ENCODE assay signal across 23 mouse cellular contexts in genomic region chr2:166020026-166020425, GRCm38 (mm10). TPM values are rescaled to one million over a fixed set of nuclear protein-coding genes. Genes with fewer than 3 reads are reported as not detected.
DNase-seq lines count a peak whose midpoint lies in the region; ATAC-seq and TF ChIP-seq lines count a peak whose summit lies in the region.
"Had no signal": no experiment of that assay in that cellular context is flagged by ENCODE, and none has a peak within 500 bp of the region (broad histone marks: within the 10 kb centered on the region; RNA-seq: fewer than 3 reads in every experiment).

No protein-coding gene starts in this region.

- no peak for DNase-seq in midbrain, embryonic 11.5 days (ENCODE audit: low spot score, missing footprints)
- DNase-seq in neural tube, embryonic 10.5 days (ENCODE audit: extremely low spot score, low spot score) = no peak
- no peak for DNase-seq in heart, postnatal 25 days (ENCODE audit: low spot score)
- DNase-seq: adrenal gland, adult 8-10 months; adrenal gland, postnatal 25 days; B cell, adult 2 months; cerebellum, adult 11-12 months; cerebellum, adult 8-10 months; cerebellum, postnatal 10 days; cerebellum, postnatal 36 days; gastrocnemius, postnatal 10 days; gastrocnemius, postnatal 36 days; heart, postnatal 36 days had no signal

- peaks cover 39% of the 10 kb centered on the region for H3K4me1 ChIP-seq in midbrain, embryonic 13.5 days (replicated peaks)
- peaks cover 23% of the 10 kb centered on the region for H3K4me1 ChIP-seq in midbrain, embryonic 11.5 days (ENCODE audit: control insufficient read depth, insufficient read depth, low read length)
- H3K4me1 ChIP-seq in neural tube, embryonic 15.5 days = peaks cover 23% of the 10 kb centered on the region
- H3K4me1 ChIP-seq in olfactory bulb, adult 2 months (ENCODE audit: control insufficient read depth, insufficient read depth, low read length) = peaks cover 5% of the 10 kb centered on the region

- peak overlapping the region; percentile 91; the same call in 1 of the 2 replicates for H3K27ac ChIP-seq in midbrain, embryonic 13.5 days
- no peak overlapping the region for H3K27ac ChIP-seq in midbrain, embryonic 11.5 days (ENCODE audit: low read depth, low read length)
- 0 out of 2 replicates have a peak overlapping the region, but pooled peaks have one; percentile 28 for H3K27ac ChIP-seq in neural tube, embryonic 15.5 days (replicated peaks)
- H3K27ac ChIP-seq in olfactory bulb, adult 2 months (ENCODE audit: insufficient read depth, low read depth, low read length) = peak overlapping the region; percentile 61; the same call in 1 of the 2 replicates

- H3K9me3 ChIP-seq in midbrain, embryonic 13.5 days = no peaks in the 10 kb centered on the region
- H3K9me3 ChIP-seq in midbrain, embryonic 11.5 days (ENCODE audit: control insufficient read depth, low read length) = no peaks in the 10 kb centered on the region
- H3K9me3 ChIP-seq in neural tube, embryonic 15.5 days (replicated peaks) = no peaks in the 10 kb centered on the region
- H3K9me3 ChIP-seq: forebrain, embryonic 10.5 days; forebrain, embryonic 13.5 days; hindbrain, embryonic 10.5 days; hindbrain, embryonic 13.5 days had no signal

- H3K4me3 ChIP-seq in midbrain, embryonic 13.5 days (replicated peaks) = no peak overlapping the region
- no peak overlapping the region for H3K4me3 ChIP-seq in midbrain, embryonic 11.5 days (ENCODE audit: low read depth, low read length)
- H3K4me3 ChIP-seq in neural tube, embryonic 15.5 days (replicated peaks) = no peak overlapping the region
- no peak overlapping the region for H3K4me3 ChIP-seq in olfactory bulb, adult 2 months (ENCODE audit: insufficient read depth, low read depth, low read length)
- H3K4me3 ChIP-seq: forebrain, embryonic 10.5 days; forebrain, embryonic 13.5 days; hindbrain, embryonic 10.5 days; hindbrain, embryonic 13.5 days had no signal

- H3K4me2 ChIP-seq in midbrain, embryonic 13.5 days (replicated peaks) = no peak overlapping the region
- no peak overlapping the region for H3K4me2 ChIP-seq in midbrain, embryonic 11.5 days
- no peak overlapping the region for H3K4me2 ChIP-seq in neural tube, embryonic 15.5 days
- H3K4me2 ChIP-seq: forebrain, embryonic 13.5 days; heart, embryonic 11.5 days; hindbrain, embryonic 13.5 days had no signal

- 79% methylated on average over 2 of the region's 2 CpGs for WGBS in midbrain, embryonic 13.5 days
- 85% methylated on average over 2 of the region's 2 CpGs for WGBS in midbrain, embryonic 11.5 days
- 90% methylated on average over 2 of the region's 2 CpGs for WGBS in neural tube, embryonic 15.5 days
- 79% methylated on average over 2 of the region's 2 CpGs for WGBS in olfactory bulb, adult 2 months

- no peak for ATAC-seq in midbrain, embryonic 13.5 days
- no peak for ATAC-seq in midbrain, embryonic 11.5 days (ENCODE audit: low FRiP score)
- ATAC-seq in neural tube, embryonic 15.5 days (ENCODE audit: low FRiP score) = no peak
- ATAC-seq: activated CD4-positive, CD25-positive, alpha-beta regulatory T cell, adult 4 months; forebrain, embryonic 13.5 days; forebrain, embryonic 16.5 days had no signal

- TF ChIP-seq CTCF in olfactory bulb, adult 2 months (IDR thresholded peaks at IDR 0.05; ENCODE audit: insufficient read depth, low read depth, low read length) = no peak

- intact Hi-C loops in heart, postnatal 25 days (cut with DNase I) = no loop called here

- no peaks in the 10 kb centered on the region for H3K36me3 ChIP-seq in midbrain, embryonic 13.5 days
- H3K36me3 ChIP-seq in midbrain, embryonic 11.5 days (ENCODE audit: control insufficient read depth, insufficient read depth, low read length) = no peaks in the 10 kb centered on the region; the same call in 1 of the 2 replicates
- no peaks in the 10 kb centered on the region for H3K36me3 ChIP-seq in neural tube, embryonic 15.5 days
- H3K36me3 ChIP-seq: hindbrain, embryonic 13.5 days had no signal

- H3K9ac ChIP-seq in midbrain, embryonic 13.5 days (replicated peaks) = no peak overlapping the region
- no peak overlapping the region for H3K9ac ChIP-seq in midbrain, embryonic 11.5 days (ENCODE audit: low read length)
- no peak overlapping the region for H3K9ac ChIP-seq in neural tube, embryonic 15.5 days (replicated peaks)
- H3K9ac ChIP-seq: forebrain, embryonic 13.5 days had no signal

- H3K27me3 ChIP-seq in midbrain, embryonic 13.5 days = no peaks in the 10 kb centered on the region
- no peaks in the 10 kb centered on the region for H3K27me3 ChIP-seq in midbrain, embryonic 11.5 days (ENCODE audit: control insufficient read depth, insufficient read depth, low read length)
- no peaks in the 10 kb centered on the region for H3K27me3 ChIP-seq in neural tube, embryonic 15.5 days (replicated peaks)
- H3K27me3 ChIP-seq: forebrain, embryonic 13.5 days; hindbrain, embryonic 13.5 days had no signal

- TF ChIP-seq POLR2A in olfactory bulb, adult 2 months (IDR thresholded peaks at IDR 0.05; ENCODE audit: insufficient read depth, low read depth, low read length) = no peak

RNA-seq across cellular contexts. Expression of gene Ncoa3, which starts 27.6 kb away (rescaled TPM):
- 14.3 and 14.4 TPM in 2 replicates for polyA plus RNA-seq in midbrain, embryonic 13.5 days (2015; fragmentation: Nextera tagmentation; extraction: Ambion mirVana)
- 16.1 and 17.4 TPM in 2 replicates for polyA plus RNA-seq in midbrain, embryonic 11.5 days (2014; fragmentation: Nextera tagmentation; extraction: Ambion mirVana)
- polyA plus RNA-seq in neural tube, embryonic 15.5 days (2015; fragmentation: Nextera tagmentation; extraction: Ambion mirVana) = 13.3 and 14.6 TPM in 2 replicates
- not detected in 2 replicates for polyA plus RNA-seq in olfactory bulb, adult 2 months (2012; ENCODE audit: insufficient read depth, insufficient read length, low replicate concordance, missing spikeins)
- 10 to 100 TPM; 23.8 to 29.6 TPM for total RNA-seq in heart, postnatal 25 days (2021)

Comparison
In these comparisons a context has a peak if more than half of its experiments do, and no peak if none do; other contexts are left out.
1. RNA of gene Ncoa3, which starts 27.6 kb away (polyA plus RNA-seq): 16.1 to 17.4 TPM in midbrain, embryonic 11.5 days, 14.3 to 14.4 TPM in midbrain, embryonic 13.5 days and 13.3 to 14.6 TPM in neural tube, embryonic 15.5 days; not detected in olfactory bulb, adult 2 months; every median in the first group is over 10 times any median in the second.